Mouse (Mus musculus): ENCODE measurements around the gene Foxn1.

The Foxn1 gene

GRCm38 (mm10) chr11:78386508-78387043 is at the start of gene Foxn1:
Foxn1 (minus strand) TSS chr11:78386558.
- in situ Hi-C loops (cut with MboI; ENCODE audit: unreplicated experiment in 2 of 2), result no loop called here

GRCm38 (mm10) chr11:78435776-78436349 is 49.5 kb upstream of the Foxn1 start:
- in situ Hi-C loops (cut with MboI; ENCODE audit: unreplicated experiment in 2 of 2), result no loop called here

GRCm38 (mm10) chr11:78434052-78434451 is 47.7 kb upstream of the Foxn1 start:
- in situ Hi-C loops (cut with MboI; ENCODE audit: unreplicated experiment in 2 of 2), result no loop called here

- in situ Hi-C loops (cut with MboI; ENCODE audit: unreplicated experiment in 2 of 2), result no loop called here
Measured at GRCm38 (mm10) chr11:78431176-78431575, 44.8 kb upstream of the Foxn1 start.

GRCm38 (mm10) chr11:78430195-78430878 is 44.0 kb upstream of the Foxn1 start:
- in situ Hi-C loops (cut with MboI; ENCODE audit: unreplicated experiment in 2 of 2), result no loop called here

- in situ Hi-C loops (cut with MboI; ENCODE audit: unreplicated experiment in 2 of 2), result no loop called here
Measured at GRCm38 (mm10) chr11:78428309-78428708, 42.0 kb upstream of the Foxn1 start.

- in situ Hi-C loops (cut with MboI; ENCODE audit: unreplicated experiment in 2 of 2), result no loop called here
Measured at GRCm38 (mm10) chr11:78427655-78428054, 41.3 kb upstream of the Foxn1 start.

GRCm38 (mm10) chr11:78425572-78425971 is 39.2 kb upstream of the Foxn1 start:
- in situ Hi-C loops (cut with MboI; ENCODE audit: unreplicated experiment in 2 of 2), result no loop called here

- in situ Hi-C loops (cut with MboI; ENCODE audit: unreplicated experiment in 2 of 2), result no loop called here
Measured at GRCm38 (mm10) chr11:78424352-78424751, 38.0 kb upstream of the Foxn1 start.

- in situ Hi-C loops (cut with MboI; ENCODE audit: unreplicated experiment in 2 of 2), result no loop called here
Measured at GRCm38 (mm10) chr11:78422055-78422819, 35.9 kb upstream of the Foxn1 start, which contains the start of gene Slc13a2. Slc13a2 (minus strand) TSS chr11:78422217.

- in situ Hi-C loops (cut with MboI; ENCODE audit: unreplicated experiment in 2 of 2), result no loop called here
Measured at GRCm38 (mm10) chr11:78421201-78422009, 35.0 kb upstream of the Foxn1 start.

GRCm38 (mm10) chr11:78420263-78420889 is 34.0 kb upstream of the Foxn1 start:
- in situ Hi-C loops (cut with MboI; ENCODE audit: unreplicated experiment in 2 of 2), result no loop called here

- in situ Hi-C loops (cut with MboI; ENCODE audit: unreplicated experiment in 2 of 2), result no loop called here
Measured at GRCm38 (mm10) chr11:78416854-78417253, 30.5 kb upstream of the Foxn1 start.

GRCm38 (mm10) chr11:78412861-78413260 is 26.5 kb upstream of the Foxn1 start:
- in situ Hi-C loops (cut with MboI; ENCODE audit: unreplicated experiment in 2 of 2), result no loop called here

GRCm38 (mm10) chr11:78412324-78412850 is 26.0 kb upstream of the Foxn1 start:
- in situ Hi-C loops (cut with MboI; ENCODE audit: unreplicated experiment in 2 of 2), result no loop called here

- in situ Hi-C loops (cut with MboI; ENCODE audit: unreplicated experiment in 2 of 2), result no loop called here
Measured at GRCm38 (mm10) chr11:78411606-78412323, 25.4 kb upstream of the Foxn1 start.

GRCm38 (mm10) chr11:78408256-78409240 is 22.2 kb upstream of the Foxn1 start:
- in situ Hi-C loops (cut with MboI; ENCODE audit: unreplicated experiment in 2 of 2), result no loop called here

- in situ Hi-C loops (cut with MboI; ENCODE audit: unreplicated experiment in 2 of 2), result loop anchor here (5.0 kb wide), 2 partner anchors 35 to 40 kb away; no protein-coding TSS in a partner anchor
Measured at GRCm38 (mm10) chr11:78402062-78402461, 15.7 kb upstream of the Foxn1 start.
